Mouse (Mus musculus) frontal cortex, postnatal 14 days (tissue): Measurements from ENCODE around the gene Prim1.
A peak's percentile ranks its signal among the peaks of the same experiment; 100 is the strongest.
"Not testable (repeated sequence)": the region's sequence is repeated elsewhere in the genome, so short reads cannot be mapped to it uniquely, and the experiment has no call there.

Experiments
- DNase-seq, 2 experiments: peaks; one replicate each; pipeline ENCODE4 v3.0.0; 2022; ENCODE audit warnings: low spot score in 2 of 2

Gene Prim1

GRCm38 (mm10) chr10:128037921-128038320, 23.0 kb downstream of the Prim1 start:
- DNase-seq = no peak

GRCm38 (mm10) chr10:128039167-128039566, 24.2 kb downstream of the Prim1 start:
- DNase-seq = no peak

GRCm38 (mm10) chr10:128039858-128040257, 24.9 kb downstream of the Prim1 start:
- no peak for DNase-seq

- DNase-seq = no peak
Observed at GRCm38 (mm10) chr10:128040293-128040692, 25.3 kb downstream of the Prim1 start.

GRCm38 (mm10) chr10:128041636-128042035, 26.7 kb downstream of the Prim1 start:
- DNase-seq = no peak

GRCm38 (mm10) chr10:128042466-128042865, 27.5 kb downstream of the Prim1 start:
- no peak for DNase-seq

- DNase-seq = no peak
Observed at GRCm38 (mm10) chr10:128043041-128043835, 28.3 kb downstream of the Prim1 start.

- no peak for DNase-seq
Observed at GRCm38 (mm10) chr10:128048157-128048556, 33.2 kb downstream of the Prim1 start.

- no peak for DNase-seq
Observed at GRCm38 (mm10) chr10:128049741-128050140, 34.8 kb downstream of the Prim1 start.

GRCm38 (mm10) chr10:128050355-128050754, 35.4 kb downstream of the Prim1 start:
- DNase-seq = no peak

- no peak for DNase-seq
Observed at GRCm38 (mm10) chr10:128051589-128051988, 36.6 kb downstream of the Prim1 start.

- DNase-seq = not testable (repeated sequence)
Observed at GRCm38 (mm10) chr10:128052136-128052535, 37.2 kb downstream of the Prim1 start.

GRCm38 (mm10) chr10:128053001-128053400, 38.0 kb downstream of the Prim1 start:
- DNase-seq = no peak

GRCm38 (mm10) chr10:128058184-128058583, 43.2 kb downstream of the Prim1 start:
- DNase-seq = no peak

- peak; percentile 93 to 95 for DNase-seq
Observed at GRCm38 (mm10) chr10:128058601-128059151, 43.7 kb downstream of the Prim1 start, which contains the start of gene Ptges3. TSS of gene Ptges3 (plus strand) at chr10:128058954.

- peak; percentile 45 to 47 for DNase-seq
Observed at GRCm38 (mm10) chr10:128059207-128059981, 44.4 kb downstream of the Prim1 start.

- DNase-seq = no peak
Observed at GRCm38 (mm10) chr10:128061109-128061508, 46.1 kb downstream of the Prim1 start.

GRCm38 (mm10) chr10:128062221-128062989, 47.4 kb downstream of the Prim1 start:
- DNase-seq = no peak

GRCm38 (mm10) chr10:128066072-128066471, 51.1 kb downstream of the Prim1 start:
- DNase-seq = no peak

GRCm38 (mm10) chr10:128069201-128069600, 54.2 kb downstream of the Prim1 start:
- no peak for DNase-seq

GRCm38 (mm10) chr10:128070432-128070831, 55.5 kb downstream of the Prim1 start:
- DNase-seq = not testable (repeated sequence)

GRCm38 (mm10) chr10:128078269-128078668, 63.3 kb downstream of the Prim1 start:
- DNase-seq = not testable (repeated sequence)
